Mouse (Mus musculus) lung, embryonic 15.5 days (tissue): ENCODE measurements at regions not wholly inside any gene's neighbourhood (a gene's known extent, or its start where the extent isn't known, plus 50 kb on each side); places are given as distances from the start of the nearest gene placed in this dataset.

ENCODE experiments used
- ATAC-seq: fragments of 200-750 bp; cut with Nextera tagmentation; 2 replicates; pipeline ENCODE4 v1.8.0; 2017; ENCODE audit warnings: moderate number of reproducible peaks, borderline replicate concordance; ENCODE audit not compliant: low FRiP score, low TSS enrichment; ENCODE audit errors: extremely low read depth
- H3K27ac ChIP-seq: fragments of 300-500 bp; sonication (generic); 2 replicates; pipeline ENCODE4 v1.5.1; 2015; ENCODE audit warnings: moderate library complexity, mild to moderate bottlenecking, inconsistent platforms
- H3K27me3 ChIP-seq: fragments of 300-500 bp; sonication (generic); 2 replicates; pipeline ENCODE4 v1.6.1; 2015; ENCODE audit warnings: inconsistent platforms
- H3K36me3 ChIP-seq: fragments of 300-500 bp; sonication (generic); 2 replicates; pipeline ENCODE4 v1.6.1; 2015; ENCODE audit warnings: inconsistent platforms
- H3K4me1 ChIP-seq: fragments of 300-500 bp; sonication (generic); 2 replicates; pipeline ENCODE4 v1.6.1; 2015; ENCODE audit warnings: inconsistent platforms
- H3K4me2 ChIP-seq: fragments of 300-500 bp; sonication (generic); 2 replicates; pipeline ENCODE4 v1.6.1; 2015; ENCODE audit warnings: inconsistent platforms, mild to moderate bottlenecking, moderate library complexity
- H3K4me3 ChIP-seq: fragments of 300-500 bp; sonication (generic); 2 replicates; pipeline ENCODE4 v1.5.1; 2015; ENCODE audit warnings: mild to moderate bottlenecking, inconsistent platforms
- H3K9ac ChIP-seq: fragments of 300-500 bp; sonication (generic); 2 replicates; pipeline ENCODE4 v1.6.1; 2015; ENCODE audit warnings: inconsistent platforms
- H3K9me3 ChIP-seq: fragments of 300-500 bp; sonication (generic); 2 replicates; pipeline ENCODE4 v1.6.1; 2016; ENCODE audit warnings: inconsistent platforms
- WGBS: fragments of 180-500 bp; shearing (Covaris S2); methylation state at CpG from one replicate; pipeline ENCODE4 v1.1.7; 2015; 5-methylcytosine and 5-hydroxymethylcytosine counted together

DNA sequence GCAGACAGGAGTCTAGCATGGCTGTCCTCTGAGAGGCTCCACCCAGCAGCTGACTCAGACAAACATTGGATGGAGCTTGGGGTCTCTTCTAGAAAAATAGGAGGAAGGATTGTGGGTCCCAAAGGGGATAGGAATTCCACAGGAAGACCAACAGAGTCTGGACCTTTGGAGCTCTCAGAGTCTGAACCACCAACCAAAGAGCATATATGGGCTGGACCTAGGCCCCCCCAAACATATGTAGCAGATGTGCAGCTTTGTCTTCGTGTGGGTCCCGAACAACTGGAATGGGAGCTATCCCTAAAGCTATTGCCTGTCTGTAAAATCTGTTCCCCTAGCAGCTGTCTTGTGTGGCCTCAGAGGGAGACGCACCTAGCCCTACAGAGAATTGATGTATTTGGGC lies 50.1 kb upstream of the Cpm start:
- 74% methylated on average over 3 of the region's 3 CpGs for whole genome bisulfite sequencing
- H3K4me1 ChIP-seq = no peaks in the 10 kb centered on the region
- no peaks in the 10 kb centered on the region for H3K9me3 ChIP-seq
- no peaks in the 10 kb centered on the region for H3K27me3 ChIP-seq
- no peak overlapping the region for H3K27ac ChIP-seq
- H3K9ac ChIP-seq = no peak overlapping the region
- H3K4me2 ChIP-seq = no peak overlapping the region
- H3K4me3 ChIP-seq = no peak overlapping the region
- H3K36me3 ChIP-seq = no peaks in the 10 kb centered on the region
- ATAC-seq = no peak

DNA sequence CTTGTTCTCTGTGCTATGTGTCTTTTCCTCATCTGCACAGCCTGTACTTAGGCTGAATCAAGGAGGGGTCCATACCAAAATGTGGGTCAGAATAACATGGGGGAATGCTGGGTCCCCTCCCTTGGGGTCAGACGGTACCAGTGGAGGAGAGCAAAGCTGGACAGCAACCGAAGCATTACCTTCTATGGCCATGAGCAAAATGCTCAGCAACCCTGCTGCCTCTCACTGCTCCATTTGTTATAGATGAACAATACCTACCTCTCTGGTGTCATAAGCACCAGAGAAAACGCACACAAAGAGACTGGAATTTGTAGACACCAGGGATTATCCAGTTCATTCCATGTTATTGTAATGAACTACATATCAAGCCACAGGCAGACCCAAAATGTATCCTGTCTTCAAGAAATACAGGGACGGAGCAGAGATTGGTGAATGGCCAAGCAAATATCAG lies 50.6 kb upstream of the Cpm start:
- no peak for ATAC-seq
- WGBS = 79% methylated on average over 4 of the region's 4 CpGs

DNA sequence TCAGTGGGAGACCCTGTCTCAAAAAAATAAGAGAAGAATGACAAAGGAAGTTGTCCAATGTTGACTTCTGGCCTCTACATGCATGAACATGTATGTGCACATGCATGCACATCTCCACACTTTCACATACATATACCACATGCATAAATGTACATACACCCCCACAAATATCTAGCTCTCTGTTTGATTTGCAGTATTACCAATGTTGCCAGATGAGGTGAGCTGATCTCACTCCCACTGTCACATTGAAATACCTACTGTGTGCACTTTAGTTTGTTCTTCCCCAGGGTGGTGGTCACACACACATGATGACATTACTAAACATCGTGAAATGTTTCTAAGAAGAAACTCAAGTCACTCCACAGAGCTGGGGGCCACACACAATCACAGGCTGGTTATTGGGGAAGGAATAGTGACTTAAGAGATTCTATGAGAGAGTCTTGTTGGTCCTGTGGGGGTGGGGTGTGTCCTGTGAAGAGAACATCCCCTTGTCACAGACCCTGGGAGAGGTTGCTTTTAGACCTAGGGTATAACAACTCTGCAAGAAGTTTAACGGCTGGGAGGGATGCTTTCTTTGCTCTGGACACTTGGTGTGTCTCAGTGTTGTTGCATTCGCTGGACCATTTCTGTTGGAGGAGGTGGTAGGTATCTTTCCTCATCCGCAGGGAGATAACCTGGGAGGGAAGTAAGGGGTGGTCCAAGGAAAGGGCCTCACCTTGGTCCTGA lies 51.2 kb upstream of the Cpm start:
- H3K27ac ChIP-seq = no peak overlapping the region
- H3K4me3 ChIP-seq = no peak overlapping the region
- H3K9ac ChIP-seq = no peak overlapping the region
- 0 out of 2 replicates have a peak, but pooled peaks cover under 1% of the 10 kb centered on the region for H3K27me3 ChIP-seq
- no peak overlapping the region for H3K4me2 ChIP-seq
- no peaks in the 10 kb centered on the region for H3K36me3 ChIP-seq
- no peaks in the 10 kb centered on the region for H3K9me3 ChIP-seq
- no peak for ATAC-seq
- no peaks in the 10 kb centered on the region for H3K4me1 ChIP-seq
- whole genome bisulfite sequencing = 81% methylated on average over 4 of the region's 4 CpGs

More for the DNA sequence above, 50.6 kb upstream of the Cpm start:
- Histone ChIP-seq H3K4me1 (no peaks in the 10 kb centered on the region), H3K4me3 (no peak overlapping the region), H3K27me3 (no peaks in the 10 kb centered on the region), H3K4me2 (no peak overlapping the region), H3K36me3 (no peaks in the 10 kb centered on the region), H3K9me3 (no peaks in the 10 kb centered on the region), H3K9ac (no peak overlapping the region), H3K27ac (no peak overlapping the region)

DNA sequence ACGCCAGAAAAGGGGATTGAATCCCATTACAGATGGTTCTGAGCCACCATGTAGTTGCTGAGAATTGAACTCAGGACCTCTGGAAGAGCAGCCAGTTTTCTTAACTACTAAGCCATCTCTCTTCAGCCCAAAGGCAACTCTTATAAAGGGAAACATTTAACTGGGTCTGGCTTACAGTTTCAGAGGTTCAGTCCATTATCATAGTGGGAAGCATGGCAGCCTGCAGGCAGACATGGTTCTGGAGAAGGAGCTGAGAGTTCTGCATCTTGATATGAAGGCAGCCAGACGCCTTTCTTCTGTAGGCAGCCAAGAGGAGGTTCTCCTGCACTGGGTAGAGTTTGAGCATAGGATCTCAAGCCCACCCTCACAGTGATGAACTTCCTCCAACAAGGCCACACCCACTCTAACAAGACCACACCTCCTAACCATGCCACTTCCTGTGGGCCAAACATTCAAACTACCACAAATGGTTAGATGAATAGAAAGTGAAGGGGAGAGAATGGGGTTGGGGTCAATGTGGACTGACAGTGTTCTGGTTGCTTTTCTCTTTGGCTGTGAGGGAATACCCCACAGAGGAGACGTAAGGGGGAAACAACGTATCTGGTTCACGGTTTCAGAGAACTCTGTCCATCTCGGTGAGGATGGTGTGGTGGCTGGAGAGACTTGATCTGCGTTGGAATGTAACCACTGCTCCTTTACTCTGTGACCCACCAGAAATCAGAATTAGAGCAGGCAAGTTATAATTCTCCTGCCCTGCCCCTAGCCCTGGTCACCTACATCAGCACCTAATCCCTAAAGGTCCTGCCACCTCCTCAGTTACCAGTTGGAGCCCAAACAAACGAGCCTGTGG lies 52.2 kb upstream of the Cpm start:
- 84% methylated on average over 8 of the region's 8 CpGs for WGBS
- no peaks in the 10 kb centered on the region for H3K36me3 ChIP-seq
- ATAC-seq = no peak
- no peak overlapping the region for H3K4me2 ChIP-seq
- peaks cover 2% of the 10 kb centered on the region for H3K4me1 ChIP-seq
- no peak overlapping the region for H3K4me3 ChIP-seq
- H3K9me3 ChIP-seq = no peaks in the 10 kb centered on the region
- H3K27ac ChIP-seq = no peak overlapping the region
- H3K9ac ChIP-seq = no peak overlapping the region
- peaks cover 8% of the 10 kb centered on the region; the same call in 1 of the 2 replicates for H3K27me3 ChIP-seq

DNA sequence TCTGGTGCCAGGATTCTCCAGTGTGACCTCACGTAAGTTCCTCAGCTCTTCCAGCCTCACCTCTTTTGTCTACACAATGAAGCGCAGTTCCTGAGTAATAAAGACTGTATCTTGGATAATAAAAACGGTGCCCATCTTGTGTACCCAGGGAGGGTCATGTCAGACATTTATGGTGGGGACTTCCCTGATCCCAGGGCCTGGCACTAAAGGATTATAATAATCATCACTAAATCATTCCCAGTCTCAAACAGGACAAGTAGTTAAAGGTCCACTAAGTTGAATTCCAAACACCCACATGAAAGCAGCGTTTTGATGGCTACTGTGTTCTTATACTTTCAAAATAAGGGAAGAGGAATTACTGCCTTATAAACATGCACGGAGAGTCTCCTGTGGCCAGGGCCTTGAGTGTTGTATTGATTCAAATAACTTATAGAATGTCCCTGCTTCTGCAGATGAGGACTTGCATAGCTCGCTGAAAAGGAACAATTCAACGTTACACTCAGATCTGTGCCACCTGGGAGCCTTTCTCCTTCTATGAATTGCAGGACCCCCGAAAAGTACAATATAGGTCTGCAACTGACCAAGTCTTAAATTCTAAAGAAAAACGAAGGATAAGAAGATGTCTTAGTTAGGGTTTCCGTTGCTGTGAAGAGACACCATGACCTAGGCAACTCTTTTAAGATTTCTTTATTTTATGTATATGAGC lies 53.0 kb upstream of the Cpm start:
- whole genome bisulfite sequencing = 79% methylated on average over 10 of the region's 10 CpGs
- H3K9me3 ChIP-seq = no peaks in the 10 kb centered on the region
- no peak for ATAC-seq
- H3K9ac ChIP-seq = no peak overlapping the region
- H3K4me1 ChIP-seq = peaks cover 8% of the 10 kb centered on the region
- H3K27ac ChIP-seq = no peak overlapping the region
- peaks cover 11% of the 10 kb centered on the region; the same call in 1 of the 2 replicates for H3K27me3 ChIP-seq
- H3K4me2 ChIP-seq = no peak overlapping the region
- no peaks in the 10 kb centered on the region for H3K36me3 ChIP-seq
- no peak overlapping the region for H3K4me3 ChIP-seq

DNA sequence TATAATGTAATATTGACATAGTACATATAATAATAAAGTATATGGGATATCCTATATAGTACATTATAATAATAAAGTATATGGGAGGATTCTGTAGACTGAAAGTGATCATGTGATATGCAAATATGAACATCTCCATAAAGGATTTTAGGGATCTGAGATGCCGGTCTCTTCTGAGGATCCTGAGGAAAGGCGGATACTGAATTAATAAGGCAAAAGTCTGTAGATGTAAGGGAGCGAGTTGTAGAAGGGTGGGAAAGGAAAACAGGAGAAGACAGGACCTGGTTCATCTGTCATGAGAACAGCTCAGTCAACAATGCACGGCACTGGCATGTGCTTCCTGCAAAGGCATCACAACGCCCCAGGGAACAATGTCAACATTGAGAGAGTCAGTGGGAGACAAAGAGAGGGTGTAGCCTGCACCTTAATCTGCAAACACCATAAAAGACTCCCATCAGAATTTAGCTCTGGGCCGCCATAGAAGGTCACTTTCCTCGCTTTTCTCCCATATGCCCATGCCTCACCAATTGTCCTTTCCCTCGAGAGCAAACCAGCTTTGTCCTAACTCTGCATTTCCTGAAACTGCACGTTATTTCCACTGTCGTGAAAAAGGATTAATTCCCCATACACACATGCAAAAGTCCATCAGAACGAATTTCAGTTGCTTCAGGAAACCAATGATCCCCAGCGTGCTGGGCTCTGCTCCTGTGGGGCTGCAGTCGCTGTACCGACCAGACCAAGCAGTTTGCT lies 53.7 kb upstream of the Cpm start:
- no peak overlapping the region for H3K4me3 ChIP-seq
- peaks cover 13% of the 10 kb centered on the region for H3K4me1 ChIP-seq
- ATAC-seq = no peak
- peaks cover 11% of the 10 kb centered on the region; the same call in 1 of the 2 replicates for H3K27me3 ChIP-seq
- whole genome bisulfite sequencing = 56% methylated on average over 14 of the region's 14 CpGs
- H3K4me2 ChIP-seq = no peak overlapping the region
- no peaks in the 10 kb centered on the region for H3K9me3 ChIP-seq
- no peak overlapping the region for H3K9ac ChIP-seq
- no peaks in the 10 kb centered on the region for H3K36me3 ChIP-seq
- no peak overlapping the region for H3K27ac ChIP-seq

DNA sequence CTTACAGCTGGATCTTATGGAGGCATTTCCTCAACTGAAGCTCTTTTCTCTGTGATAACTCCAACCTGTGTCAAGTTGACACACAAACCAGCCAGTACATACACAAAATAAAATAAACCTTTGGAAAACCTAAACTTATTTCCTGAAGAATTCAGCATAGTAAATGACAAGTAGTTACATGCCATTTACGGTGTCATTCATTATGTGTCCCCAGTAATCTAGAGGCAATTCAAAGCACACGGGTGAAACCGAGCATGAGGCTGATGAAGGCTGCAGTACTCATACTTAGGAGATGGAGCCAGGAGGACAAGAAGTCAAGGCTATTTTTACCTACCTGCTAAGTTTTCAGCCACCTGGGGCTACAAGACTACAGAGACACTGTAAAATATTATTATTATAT lies 54.4 kb upstream of the Cpm start:
- H3K4me3 ChIP-seq = no peak overlapping the region
- H3K27me3 ChIP-seq = peaks cover 11% of the 10 kb centered on the region; the same call in 1 of the 2 replicates
- H3K36me3 ChIP-seq = no peaks in the 10 kb centered on the region
- no peak overlapping the region for H3K9ac ChIP-seq
- no peak overlapping the region for H3K4me2 ChIP-seq
- 81% methylated on average over 3 of the region's 3 CpGs for WGBS
- ATAC-seq = no peak
- H3K4me1 ChIP-seq = peaks cover 13% of the 10 kb centered on the region
- H3K9me3 ChIP-seq = no peaks in the 10 kb centered on the region
- no peak overlapping the region for H3K27ac ChIP-seq

DNA sequence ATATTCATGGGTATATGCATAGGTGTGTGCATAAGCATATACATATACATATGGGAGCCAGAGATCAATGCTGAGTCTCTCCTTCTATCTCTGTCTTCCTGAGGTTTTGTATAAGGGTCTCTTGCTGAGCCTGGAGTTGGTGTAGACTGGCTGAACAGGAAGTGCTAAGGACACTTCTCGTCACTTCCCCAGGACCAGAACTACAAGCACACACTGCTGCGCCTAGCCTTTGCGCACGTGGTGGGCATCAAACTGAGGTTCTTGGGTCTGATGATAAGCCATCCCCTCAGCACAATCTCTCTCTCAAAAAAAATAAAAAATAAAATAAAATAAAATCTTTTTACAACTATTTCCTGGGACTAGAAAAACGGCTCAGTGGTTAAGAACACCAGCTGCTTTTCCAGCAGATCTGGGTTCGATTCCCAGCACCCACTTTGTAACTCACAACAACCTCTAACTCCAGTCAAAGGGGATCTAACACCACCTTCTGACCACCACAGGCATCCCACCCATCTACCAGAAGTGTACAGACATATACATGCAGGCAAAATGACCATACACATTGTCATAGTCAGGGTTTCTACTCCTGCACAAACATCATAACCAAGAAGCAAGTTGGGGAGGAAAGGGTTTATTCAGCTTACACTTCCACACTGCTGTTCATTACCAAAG lies 55.1 kb upstream of the Cpm start:
- Histone ChIP-seq H3K4me3 (no peak overlapping the region), H3K9me3 (no peaks in the 10 kb centered on the region), H3K27ac (no peak overlapping the region), H3K9ac (no peak overlapping the region), H3K27me3 (peaks cover 11% of the 10 kb centered on the region; the same call in 1 of the 2 replicates), H3K36me3 (no peaks in the 10 kb centered on the region), H3K4me2 (no peak overlapping the region), H3K4me1 (peaks cover 13% of the 10 kb centered on the region)
- ATAC-seq = no peak
- WGBS = 84% methylated on average over 6 of the region's 6 CpGs

DNA sequence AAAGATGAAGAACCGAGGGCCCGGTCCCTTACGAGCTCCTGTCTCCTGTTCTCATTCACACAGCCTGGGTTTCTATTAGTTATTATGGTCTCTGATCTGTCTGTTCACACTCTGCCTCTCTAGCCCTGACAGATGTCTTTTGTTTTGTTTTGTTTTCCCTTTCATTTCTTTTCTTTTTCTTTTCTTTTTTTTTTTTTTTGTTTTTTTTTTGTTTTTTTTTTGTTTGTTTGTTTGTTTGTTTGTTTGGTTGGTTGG lies 55.8 kb upstream of the Cpm start:
- no peak overlapping the region for H3K4me2 ChIP-seq
- H3K27ac ChIP-seq = no peak overlapping the region
- no peak overlapping the region for H3K4me3 ChIP-seq
- H3K4me1 ChIP-seq = peaks cover 13% of the 10 kb centered on the region
- H3K9me3 ChIP-seq = no peaks in the 10 kb centered on the region
- H3K27me3 ChIP-seq = peaks cover 11% of the 10 kb centered on the region; the same call in 1 of the 2 replicates
- H3K9ac ChIP-seq = no peak overlapping the region
- H3K36me3 ChIP-seq = no peaks in the 10 kb centered on the region
- 80% methylated on average over 3 of the region's 3 CpGs for WGBS
- ATAC-seq = no peak

DNA sequence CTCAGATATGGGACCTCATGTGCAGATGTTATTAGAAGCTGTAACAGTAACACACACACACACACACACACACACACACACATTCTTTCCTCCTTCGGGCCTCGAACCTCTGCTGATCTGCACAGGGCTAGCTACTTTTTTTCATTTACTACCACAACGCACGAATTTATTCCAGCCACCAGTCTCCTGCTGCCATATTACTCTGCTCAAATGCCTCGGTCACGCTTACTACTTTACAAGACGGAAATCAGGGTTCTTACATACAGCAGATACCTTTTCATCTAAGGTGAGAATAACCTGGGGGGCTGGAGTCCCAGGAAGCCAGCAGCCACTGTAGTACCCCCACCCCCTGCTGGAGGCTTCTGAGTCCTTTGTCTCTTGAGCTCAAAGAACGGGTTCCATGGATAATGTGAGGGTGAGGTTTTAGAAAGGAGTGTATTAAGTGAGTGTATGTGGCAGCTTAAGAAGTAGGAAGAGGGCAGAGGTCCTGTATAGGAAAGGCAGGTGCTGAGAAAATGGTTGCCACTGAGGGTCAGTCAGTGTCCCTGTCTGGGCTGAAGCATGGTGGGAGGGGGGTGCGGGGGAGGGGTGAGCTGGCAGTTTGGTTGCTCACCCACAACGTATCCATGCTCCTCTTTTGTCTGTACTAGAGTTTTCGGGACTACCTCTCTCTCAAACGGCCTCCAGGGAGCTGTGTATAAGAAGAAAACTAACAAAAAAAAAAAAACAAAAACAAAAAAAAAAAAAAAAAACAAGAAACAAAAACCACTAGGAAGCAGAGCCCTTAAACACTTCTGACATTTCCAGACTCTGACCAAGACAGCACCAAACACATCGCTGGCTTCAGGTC lies 56.3 kb upstream of the Cpm start:
- Histone ChIP-seq H3K36me3 (no peaks in the 10 kb centered on the region), H3K27ac (no peak overlapping the region), H3K4me3 (no peak overlapping the region), H3K4me1 (peaks cover 13% of the 10 kb centered on the region), H3K9ac (no peak overlapping the region), H3K9me3 (no peaks in the 10 kb centered on the region), H3K4me2 (no peak overlapping the region), H3K27me3 (peaks cover 11% of the 10 kb centered on the region; the same call in 1 of the 2 replicates)
- WGBS = 65% methylated on average over 13 of the region's 13 CpGs
- ATAC-seq = no peak
